ENCODE assay signal across 15 mouse cellular contexts in the genomic region with DNA sequence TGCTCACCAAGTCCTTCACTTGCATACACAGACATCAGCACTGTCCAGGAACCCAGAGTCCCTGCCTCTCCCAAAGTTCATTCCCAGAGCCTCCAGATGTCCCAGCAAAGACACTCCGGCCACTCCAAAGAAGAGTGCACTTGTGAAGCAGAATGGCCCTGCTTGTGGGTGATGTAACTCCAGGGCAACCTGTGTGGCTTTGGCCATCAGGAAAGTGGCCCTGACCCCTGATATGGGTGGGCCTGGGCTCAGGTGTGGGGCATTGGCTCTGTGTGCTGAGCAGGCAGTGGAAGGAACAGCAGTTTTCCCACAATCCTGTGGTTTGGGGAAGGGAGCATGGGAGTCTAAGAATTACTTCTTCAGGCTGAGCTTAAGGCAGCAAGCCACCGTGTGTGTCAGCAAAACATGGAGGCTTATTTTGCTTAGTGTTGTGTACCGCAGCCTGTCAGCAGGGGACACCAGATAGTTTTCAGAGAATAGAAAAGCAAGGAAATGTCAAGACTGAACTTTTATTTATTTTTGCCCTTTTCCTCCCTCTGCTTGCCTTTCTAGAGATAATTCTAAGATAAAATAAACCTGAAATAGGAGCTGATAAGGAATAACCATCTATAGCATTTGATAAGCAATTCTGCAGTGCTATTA. TPM values are rescaled to one million over a fixed set of nuclear protein-coding genes. Genes with fewer than 3 reads are reported as not detected.
DNase-seq lines count a peak whose midpoint lies in the region; ATAC-seq and TF ChIP-seq lines count a peak whose summit lies in the region.
"Had no signal": no experiment of that assay in that cellular context is flagged by ENCODE, and none has a peak within 500 bp of the region (broad histone marks: within the 10 kb centered on the region; RNA-seq: fewer than 3 reads in every experiment).

No protein-coding gene starts in this region.

- H3K36me3 ChIP-seq in megakaryocyte, embryonic 14.5 days (replicated peaks; ENCODE audit: low read length): no peaks in the 10 kb centered on the region
- H3K36me3 ChIP-seq: embryonic facial prominence, embryonic 15.5 days; G1E; hindbrain, embryonic 13.5 days; limb, embryonic 13.5 days had no signal

- POLR2A ChIA-PET in Patski (lab: Charles Lee): no interaction called here

- no peaks in the 10 kb centered on the region for H3K9me3 ChIP-seq in megakaryocyte, embryonic 14.5 days
- H3K9me3 ChIP-seq: embryonic facial prominence, embryonic 15.5 days; G1E; hindbrain, embryonic 13.5 days; limb, embryonic 13.5 days had no signal

- CTCF ChIA-PET in Patski (lab: Charles Lee): interaction anchor here (1.3 kb wide), 2 partner anchors 18 to 23 kb away, joined by 3 read pairs; no protein-coding TSS in a partner anchor

- peak; percentile 21 for DNase-seq in kidney, adult 9 months
- no peak for DNase-seq in kidney, adult 18-20 months
- DNase-seq in Patski (ENCODE audit: low read depth, low spot score): no peak
- DNase-seq in induced T-regulatory cell, adult 2 months (ENCODE audit: low read depth): peak; percentile 36
- DNase-seq: cerebellum, postnatal 14 days; thymus, adult 18-20 months had no signal

- H3K4me3 ChIP-seq in megakaryocyte, embryonic 14.5 days (replicated peaks): peak overlapping the region; percentile 42
- H3K4me3 ChIP-seq: embryonic facial prominence, embryonic 15.5 days; hindbrain, embryonic 13.5 days; limb, embryonic 13.5 days had no signal

- in situ Hi-C loops in Patski (cut with MboI; ENCODE audit: low pct_unique_long_range_greater_than_20kb): loop anchor here (10.0 kb wide), 1 partner anchor 403 kb away; a partner anchor contains a TSS

- H3K4me1 ChIP-seq in megakaryocyte, embryonic 14.5 days: peaks cover 41% of the 10 kb centered on the region

- peaks cover 39% of the 10 kb centered on the region for H3K27me3 ChIP-seq in megakaryocyte, embryonic 14.5 days (replicated peaks)
- H3K27me3 ChIP-seq in Patski: peaks cover 13% of the 10 kb centered on the region

- no peak for ATAC-seq in megakaryocyte, adult 5-6 weeks (ENCODE audit: poor library complexity, severe bottlenecking)
- no peak for ATAC-seq in Patski
- ATAC-seq in megakaryocyte progenitor cell, adult 5-6 weeks (replicated peaks; ENCODE audit: poor library complexity): no peak

- TF ChIP-seq CTCF in Patski (IDR thresholded peaks at IDR 0.05): peak; percentile 36

RNA-seq across cellular contexts. Expression of a gene that starts 1.6 kb away (rescaled TPM):
- polyA plus RNA-seq in megakaryocyte, embryonic 14.5 days (2012; ENCODE audit: insufficient read depth, low replicate concordance): 0.40 TPM in 1 of 2 replicates, not detected in the other
- not detected in 2 replicates for total RNA-seq in megakaryocyte, adult 5-6 weeks (2015)
- not detected in 2 replicates for total RNA-seq in megakaryocyte, adult 5-6 weeks (2017)
- polyA plus RNA-seq in Patski (2021): 0.19 TPM
- not detected in 2 replicates for total RNA-seq in megakaryocyte progenitor cell, adult 5-6 weeks (2015)
- total RNA-seq in megakaryocyte progenitor cell, adult 5-6 weeks (2017): not detected in 2 replicates
- total RNA-seq: heart, adult 8-10 months; monocyte, adult 5-6 weeks had no signal
- polyA plus RNA-seq: G1E had no signal

RNA-seq across cellular contexts. Expression of a gene that starts 26.2 kb away (rescaled TPM):
- polyA plus RNA-seq in megakaryocyte, embryonic 14.5 days (2012; ENCODE audit: insufficient read depth, low replicate concordance): 1.0 TPM in 1 of 2 replicates, not detected in the other
- total RNA-seq in megakaryocyte, adult 5-6 weeks (2015): 34.6 and 37.5 TPM in 2 replicates
- total RNA-seq in megakaryocyte, adult 5-6 weeks (2017): 45.7 and 54.6 TPM in 2 replicates
- 3.5 TPM for polyA plus RNA-seq in Patski (2021)
- total RNA-seq in megakaryocyte progenitor cell, adult 5-6 weeks (2015): 14.7 and 19.3 TPM in 2 replicates
- 20.9 and 21.4 TPM in 2 replicates for total RNA-seq in megakaryocyte progenitor cell, adult 5-6 weeks (2017)

Comparison
In these comparisons a context has a peak if more than half of its experiments do, and no peak if none do; other contexts are left out.
1. DNase-seq: peak in kidney, adult 9 months (single experiment) and induced T-regulatory cell, adult 2 months (single experiment); none in kidney, adult 18-20 months (single experiment) and Patski (single experiment).